Mouse (Mus musculus) left cerebral cortex, postnatal 14 days (tissue): ENCODE data around the gene Insr. TPM values are rescaled to one million over a fixed set of nuclear protein-coding genes. Genes with fewer than 3 reads are reported as not detected.

ENCODE experiments used
- DNase-seq, 2 experiments: peaks; one replicate each; pipeline ENCODE4 v3.0.0; 2021 to 2022; ENCODE audit warnings: low spot score in 2 of 2, mixed read lengths in 1 of 2
- intact Hi-C: fragments of 180-260 bp; cut with DNase I; formaldehyde crosslinking; loops from one replicate; pipeline ENCODE4 v1.15.1; 2025
- total RNA-seq, 2 experiments: library from RNA; stranded (reverse); gene quantifications; 2 replicates each; pipeline ENCODE4 v1.2.3; 2021

Gene Insr
- total RNA-seq, 2 experiments from 2014 or later: 45.3 to 48.9 TPM

DNA sequence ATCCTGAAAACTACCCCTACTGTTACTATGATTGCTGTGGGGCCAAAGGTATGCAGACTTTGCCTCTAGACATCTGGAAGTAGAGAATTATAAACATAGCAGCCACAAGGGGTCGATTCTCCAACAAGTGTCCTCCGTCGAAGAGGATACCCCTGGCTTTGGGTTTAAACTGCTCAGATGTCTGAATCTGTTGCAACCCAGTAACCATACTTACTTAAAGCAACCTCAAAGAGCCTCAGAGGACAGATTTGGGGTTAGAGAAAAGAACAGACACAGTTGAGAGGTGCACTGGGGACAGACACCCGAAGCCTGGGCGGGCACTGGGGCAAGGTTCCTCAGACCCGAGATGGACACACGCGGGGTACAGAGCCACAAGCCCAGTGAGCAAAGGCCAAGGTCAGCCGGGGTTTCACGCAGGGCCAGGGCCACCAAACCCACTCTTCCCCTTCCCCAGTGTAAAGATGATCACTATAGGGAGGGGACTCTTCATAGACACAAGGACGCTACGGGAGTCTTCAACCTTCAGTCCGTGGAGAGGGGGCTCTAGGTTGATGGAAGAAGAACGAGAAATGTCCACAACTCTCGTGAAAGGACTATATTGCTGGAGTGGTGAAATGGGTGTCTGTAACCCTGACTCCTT, 1.1 kb downstream of the Insr start:
- intact Hi-C loops: loop anchor here (1.0 kb wide), 1 partner anchor 57 kb away; no protein-coding TSS in a partner anchor
- no peak for DNase-seq

DNA sequence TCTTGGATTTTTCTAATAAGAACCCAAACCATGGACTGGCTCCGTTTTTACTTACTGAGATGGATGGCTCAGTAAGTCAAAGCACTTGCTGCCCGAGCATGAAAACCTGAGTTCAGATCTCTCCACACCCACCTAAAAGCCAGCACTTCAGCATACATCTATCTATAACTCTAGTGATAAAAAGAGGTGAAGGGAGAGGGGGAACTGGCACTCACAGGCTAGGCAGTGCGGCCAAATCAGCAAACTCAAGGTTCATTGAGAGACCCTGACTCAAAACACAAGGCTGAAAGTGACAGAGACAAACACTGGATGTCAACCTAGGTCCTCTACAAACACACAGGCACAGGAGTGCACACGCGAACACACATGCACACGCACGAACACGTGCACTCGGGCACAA, 2.2 kb downstream of the Insr start:
- no peak for DNase-seq
- intact Hi-C loops: no loop called here

DNA sequence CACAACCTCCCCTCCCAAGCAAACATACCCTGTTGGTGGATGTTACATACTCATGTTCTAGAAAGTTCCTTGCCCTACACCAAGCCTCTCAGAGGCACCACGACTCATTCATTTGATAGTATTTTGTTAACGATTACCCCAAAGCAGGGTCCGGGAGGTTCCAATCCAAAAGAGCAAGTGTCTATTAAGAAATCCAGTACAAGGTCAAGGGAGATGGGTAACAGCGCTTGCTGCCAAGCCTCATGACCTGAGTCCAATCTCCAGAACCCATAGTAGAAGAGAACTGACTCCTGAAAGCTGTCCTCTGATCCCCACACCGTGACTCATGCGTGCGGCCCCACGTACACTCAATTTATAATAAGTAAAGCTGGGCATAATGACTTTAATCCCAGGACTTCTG, 3.4 kb downstream of the Insr start:
- intact Hi-C loops: no loop called here

DNA sequence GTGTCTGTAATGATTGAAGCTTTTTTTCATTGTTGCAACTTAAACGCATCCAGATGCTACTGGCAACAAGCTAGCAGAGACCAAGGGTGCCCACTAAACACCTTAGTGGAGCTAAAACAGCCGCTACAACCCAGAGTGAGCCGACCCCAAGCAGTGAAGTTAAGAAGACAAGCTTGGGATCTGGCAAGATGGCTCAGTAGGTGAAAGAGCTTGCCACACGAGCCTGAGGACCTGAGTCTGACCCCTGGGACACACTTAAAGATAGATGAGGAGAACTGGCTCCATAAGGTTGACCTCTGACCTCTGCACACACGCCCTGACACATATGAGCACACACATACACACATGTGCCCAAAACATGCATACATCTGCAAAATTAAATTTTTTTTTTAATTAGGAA, 4.2 kb downstream of the Insr start:
- intact Hi-C loops: no loop called here
- DNase-seq: no peak

More for the DNA sequence above, 3.4 kb downstream of the Insr start:
- DNase-seq: no peak

DNA sequence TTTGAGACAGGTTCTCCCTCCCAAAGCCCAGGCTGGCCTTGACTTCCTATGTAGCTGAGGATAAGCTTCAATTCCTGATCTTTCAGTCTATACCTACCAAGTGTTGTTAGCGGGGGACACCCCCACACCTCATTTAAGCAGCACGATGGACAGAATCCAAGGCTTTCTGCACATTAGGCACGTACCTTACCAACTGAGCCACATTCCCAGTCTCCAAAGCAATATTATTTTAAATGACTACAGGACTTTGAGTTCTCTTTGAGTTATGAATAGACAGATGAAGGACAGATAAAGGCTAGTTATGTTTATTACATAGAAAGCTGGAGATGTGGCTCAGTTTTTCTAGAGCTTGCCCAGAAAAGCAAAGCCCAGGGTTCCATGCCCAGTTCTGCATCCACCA, 5.6 kb downstream of the Insr start:
- intact Hi-C loops: no loop called here
- DNase-seq: no peak

DNA sequence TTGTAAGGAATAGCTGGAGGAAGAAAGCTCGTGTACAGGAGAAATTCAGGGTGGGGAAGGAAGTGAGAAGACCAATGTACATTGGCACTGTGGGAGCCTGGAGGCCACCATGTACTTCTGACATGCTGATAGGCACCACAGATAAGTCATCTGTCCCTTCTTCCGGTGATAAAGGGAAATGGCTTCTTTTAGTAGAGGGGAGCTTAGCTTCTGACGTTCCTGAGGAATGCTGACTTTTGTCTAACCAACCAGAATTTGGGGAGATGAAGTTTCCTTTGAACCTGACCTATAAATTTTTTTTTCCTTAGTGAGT, 12.0 kb downstream of the Insr start:
- intact Hi-C loops: no loop called here
- no peak for DNase-seq

DNA sequence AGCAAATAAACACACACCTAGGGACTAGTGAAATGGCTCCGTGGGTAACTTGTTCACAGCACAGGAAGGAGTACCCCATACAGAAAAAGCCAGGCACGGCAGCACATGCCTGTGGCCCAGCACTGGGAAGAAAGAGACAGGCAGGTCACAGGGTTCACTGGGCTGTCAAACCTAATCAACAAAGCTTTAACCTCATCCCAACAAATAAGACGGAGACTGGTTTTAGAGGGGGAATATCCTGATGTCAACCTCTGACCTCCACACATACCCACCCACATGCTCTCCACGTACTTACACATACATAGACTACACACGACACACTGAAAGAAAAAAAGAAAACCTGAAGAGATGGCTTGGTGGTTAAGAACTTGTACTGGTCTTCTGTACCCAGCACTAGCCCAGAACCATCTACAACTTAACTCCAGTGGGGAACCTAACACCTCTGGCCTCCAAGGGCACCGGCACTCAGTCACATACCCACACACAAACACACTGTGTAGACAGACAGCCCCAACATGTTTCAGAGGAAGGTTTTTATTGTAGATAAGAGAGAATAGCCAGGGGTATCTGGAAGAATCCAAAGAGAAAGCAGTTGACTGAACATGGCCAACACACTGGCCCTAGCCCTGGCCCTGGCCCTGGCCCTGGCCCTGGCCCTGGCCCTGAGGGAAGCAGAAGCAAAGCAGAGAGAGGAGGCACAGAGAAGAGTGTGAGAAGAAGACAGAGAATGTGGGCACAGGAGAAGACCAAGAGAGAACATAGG, 12.6 kb downstream of the Insr start:
- DNase-seq: no peak

DNA sequence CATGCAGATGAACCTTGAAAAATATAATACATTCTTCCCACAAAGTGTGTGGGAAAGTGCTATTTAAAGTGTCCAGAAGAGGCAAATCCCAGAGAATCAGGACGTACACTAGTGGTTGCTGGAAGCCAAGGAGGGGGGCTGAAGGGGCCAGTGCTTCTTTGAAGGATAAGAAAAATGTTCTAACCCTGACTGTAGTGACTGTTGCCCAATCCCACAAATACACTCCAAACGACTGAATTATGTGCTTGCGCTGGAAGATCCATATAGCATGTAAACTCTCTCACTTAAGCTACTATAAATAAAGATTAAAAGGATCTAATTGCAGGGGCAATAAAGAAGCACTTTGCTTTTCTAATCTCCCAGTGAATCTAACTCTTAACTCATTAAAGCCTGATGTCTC, 14.2 kb downstream of the Insr start:
- no peak for DNase-seq
- intact Hi-C loops: no loop called here

More for the DNA sequence above, 12.6 kb downstream of the Insr start:
- intact Hi-C loops: no loop called here

DNA sequence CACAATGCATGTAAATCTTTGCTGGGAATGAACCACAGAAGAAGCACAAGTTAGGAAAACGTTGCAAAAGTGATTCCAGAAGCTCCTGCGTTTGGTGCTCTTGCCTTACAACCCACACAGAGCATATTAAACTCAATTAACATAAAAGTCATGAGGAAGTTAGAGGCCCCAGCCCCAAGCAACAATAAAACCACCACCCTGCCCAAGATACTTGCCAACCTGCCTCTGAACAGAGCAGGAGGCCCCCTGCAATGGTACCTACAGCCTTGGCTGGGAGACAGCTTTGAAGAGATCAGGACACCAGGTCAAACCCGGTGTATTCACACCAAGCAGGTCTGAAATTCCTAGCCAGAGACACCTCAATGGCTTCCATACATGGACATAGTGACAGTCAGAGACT, 16.6 kb downstream of the Insr start:
- intact Hi-C loops: no loop called here
- DNase-seq: no peak

DNA sequence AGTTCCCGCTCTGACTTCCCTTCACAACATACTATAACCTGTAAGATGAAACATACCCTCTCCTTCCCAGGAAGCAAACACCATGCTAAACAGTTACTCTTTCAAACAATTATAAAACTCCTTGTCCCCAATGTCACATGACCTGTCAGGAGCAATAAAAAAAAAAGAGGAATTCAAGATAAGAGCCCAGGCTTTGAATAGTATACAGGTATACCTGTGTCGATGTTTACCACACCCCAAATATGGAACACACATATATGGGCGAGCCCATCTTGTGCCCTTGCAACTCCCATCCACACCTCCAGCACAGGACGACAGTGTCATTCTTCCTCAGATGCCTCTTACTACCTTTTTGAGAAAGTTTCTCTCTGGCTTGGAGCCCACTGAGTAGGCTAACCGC, 18.3 kb downstream of the Insr start:
- intact Hi-C loops: no loop called here
- no peak for DNase-seq

DNA sequence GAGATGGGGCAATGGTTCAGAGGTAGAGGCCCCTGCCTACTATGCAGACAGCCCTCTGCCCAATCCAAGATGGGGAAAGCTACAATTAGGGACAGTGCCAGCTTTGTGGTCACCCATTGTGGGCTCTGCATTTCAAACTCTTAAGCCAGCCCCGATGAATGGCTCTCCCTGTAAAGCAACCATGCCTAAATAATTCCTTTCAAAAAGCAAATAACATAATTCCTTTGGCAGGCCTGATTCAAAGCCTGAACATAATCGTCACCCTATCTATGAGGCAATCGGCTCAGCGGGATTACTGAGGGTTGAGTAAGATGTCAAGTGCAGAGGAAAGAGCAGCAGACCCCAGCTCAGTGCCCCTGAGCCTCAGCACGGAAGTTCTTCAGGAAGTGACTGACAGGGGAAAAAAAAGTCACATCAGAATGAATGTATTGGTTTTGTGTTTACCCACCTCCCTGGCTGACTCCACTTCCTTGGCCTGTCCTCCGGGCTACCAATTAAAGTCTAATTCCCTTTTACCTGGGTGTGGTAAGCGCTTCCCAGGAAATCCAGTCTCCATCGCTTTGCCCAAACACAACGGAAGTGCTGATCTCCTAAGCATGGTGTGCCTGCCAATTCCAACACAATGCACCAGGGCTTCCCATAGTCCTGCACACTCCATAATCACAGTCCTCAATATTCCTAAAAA, 19.1 kb downstream of the Insr start:
- no peak for DNase-seq
- intact Hi-C loops: no loop called here

DNA sequence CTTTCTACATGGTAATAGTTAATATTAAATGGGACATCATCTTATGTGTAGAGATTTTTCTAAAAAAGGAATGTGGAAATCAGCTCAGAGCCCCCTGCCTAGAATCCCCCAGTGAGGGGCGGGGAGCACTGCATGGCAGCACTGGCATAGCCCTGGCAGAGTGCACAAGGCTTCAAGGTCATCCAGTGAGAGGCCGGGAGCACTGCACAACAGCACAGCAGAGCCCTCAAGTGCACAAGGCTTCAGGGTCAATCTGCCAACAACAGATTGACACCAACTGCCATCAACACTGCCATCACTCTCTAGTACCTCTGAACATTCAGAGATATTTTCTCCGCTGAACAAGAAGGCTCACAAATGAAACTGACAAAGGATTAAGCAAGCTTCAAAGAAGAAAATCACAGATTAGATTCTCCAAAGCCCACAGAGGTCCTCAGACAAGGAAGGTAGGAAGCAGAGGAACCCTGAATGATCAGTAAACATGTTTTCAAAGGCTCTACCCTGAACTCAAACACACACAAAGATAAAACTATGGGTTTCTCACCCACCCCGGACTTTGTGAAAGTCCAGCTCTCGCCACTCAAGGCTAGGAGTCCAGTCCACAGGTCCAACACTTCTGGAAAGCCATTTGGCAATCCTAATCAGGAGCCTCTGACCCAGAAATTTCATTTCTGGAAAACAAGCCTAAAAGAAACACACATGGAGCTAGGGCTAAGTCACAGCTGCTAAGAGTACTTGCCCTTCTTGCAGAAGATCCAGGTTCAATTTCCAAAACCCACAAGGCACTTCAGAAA, 23.1 kb downstream of the Insr start:
- DNase-seq: no peak
- intact Hi-C loops: no loop called here

DNA sequence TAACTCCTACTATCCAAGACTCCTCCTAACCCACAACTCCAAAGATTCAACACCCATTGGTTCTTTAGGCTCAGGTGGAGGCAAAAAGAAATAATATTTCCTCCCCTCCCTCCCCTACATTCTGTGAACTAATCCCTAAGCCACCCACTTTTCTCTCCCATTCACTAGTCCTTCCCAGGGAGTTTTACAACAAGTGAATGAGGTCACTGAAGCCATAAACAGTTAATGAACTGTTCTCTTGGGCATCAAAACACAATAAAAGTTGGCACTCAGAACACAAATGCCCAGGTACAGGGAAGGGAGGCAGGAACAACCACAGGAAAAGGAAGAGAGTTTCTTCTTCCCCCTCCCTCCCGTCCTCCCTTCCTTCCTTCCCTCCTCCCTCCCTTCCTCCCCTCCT, 24.1 kb downstream of the Insr start:
- no peak for DNase-seq
- intact Hi-C loops: no loop called here

DNA sequence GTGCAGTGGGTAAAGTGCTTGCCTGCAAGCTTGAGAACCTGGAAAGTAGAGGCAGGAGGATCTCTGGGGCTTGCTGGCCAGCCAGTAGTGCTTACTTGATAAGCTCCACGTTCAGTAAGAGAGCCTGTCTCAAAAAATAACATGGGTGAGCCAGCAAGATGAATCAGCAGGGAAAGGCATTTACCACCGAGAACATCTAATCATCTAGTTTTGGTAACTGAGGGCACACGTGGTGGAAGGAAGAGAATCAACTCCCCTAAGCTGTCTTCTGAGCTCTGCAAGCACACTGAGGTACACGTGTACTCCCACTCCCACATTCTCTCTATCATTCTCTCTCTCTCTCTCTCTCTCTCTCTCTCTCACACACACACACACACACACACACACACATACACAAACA, 26.2 kb downstream of the Insr start:
- no peak for DNase-seq
- intact Hi-C loops: no loop called here

DNA sequence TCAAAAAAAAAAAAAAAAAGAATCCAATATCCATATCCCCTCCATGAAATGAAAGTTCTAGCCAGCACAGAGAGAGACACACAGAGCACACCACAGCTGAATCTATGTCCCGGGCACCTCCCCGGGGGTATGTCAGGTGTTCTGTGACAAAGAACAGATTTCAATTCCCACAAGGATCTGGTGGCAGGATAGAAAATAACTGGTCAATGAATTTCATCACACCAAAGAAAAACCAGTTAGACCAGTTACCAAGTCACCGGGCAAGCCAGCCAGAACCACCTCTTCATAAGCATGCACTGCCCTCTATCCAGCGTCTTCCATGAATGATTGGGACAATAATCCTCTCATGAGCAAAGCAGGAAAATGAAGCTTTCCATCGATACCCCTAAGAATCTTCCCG, 26.8 kb downstream of the Insr start:
- DNase-seq: no peak
- intact Hi-C loops: no loop called here

DNA sequence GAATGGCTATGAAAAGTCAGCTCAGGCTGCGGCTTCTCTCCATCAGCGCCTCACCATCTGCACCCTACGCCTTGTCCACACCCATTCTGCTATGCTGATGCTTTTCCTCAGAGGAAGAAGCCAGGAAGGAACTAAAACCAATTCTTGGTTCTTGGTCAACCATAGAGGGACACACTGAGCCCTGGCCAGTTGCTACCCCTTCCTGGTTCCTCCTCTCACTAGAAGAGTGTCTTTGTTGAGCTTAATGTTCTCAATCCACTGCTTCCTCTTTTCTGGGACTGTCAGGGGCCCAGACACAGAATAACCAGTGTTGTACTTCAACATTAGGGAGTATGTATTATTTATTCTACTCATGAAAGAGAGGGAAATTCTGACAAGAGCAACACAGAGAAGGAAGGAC, 28.3 kb downstream of the Insr start:
- intact Hi-C loops: no loop called here
- DNase-seq: no peak

DNA sequence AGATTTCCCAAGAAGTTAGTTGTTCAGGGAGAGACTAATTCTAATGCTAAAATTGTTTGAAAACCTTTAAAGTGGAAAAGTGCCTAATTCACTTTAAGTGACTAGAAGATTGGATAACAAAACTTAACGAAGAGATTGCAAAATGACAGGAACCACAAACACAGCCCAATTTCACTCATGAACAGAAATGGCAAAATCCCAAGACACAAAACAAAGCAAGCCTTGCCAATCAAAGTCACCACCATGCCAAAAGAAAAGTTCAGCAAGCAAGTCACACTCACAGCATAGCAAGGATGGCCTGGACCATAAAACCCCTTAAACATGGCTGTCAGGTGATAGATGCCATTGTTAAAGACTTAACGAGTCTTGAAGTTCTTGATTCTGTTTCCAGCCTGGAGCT, 29.5 kb downstream of the Insr start:
- DNase-seq: no peak
- intact Hi-C loops: no loop called here

DNA sequence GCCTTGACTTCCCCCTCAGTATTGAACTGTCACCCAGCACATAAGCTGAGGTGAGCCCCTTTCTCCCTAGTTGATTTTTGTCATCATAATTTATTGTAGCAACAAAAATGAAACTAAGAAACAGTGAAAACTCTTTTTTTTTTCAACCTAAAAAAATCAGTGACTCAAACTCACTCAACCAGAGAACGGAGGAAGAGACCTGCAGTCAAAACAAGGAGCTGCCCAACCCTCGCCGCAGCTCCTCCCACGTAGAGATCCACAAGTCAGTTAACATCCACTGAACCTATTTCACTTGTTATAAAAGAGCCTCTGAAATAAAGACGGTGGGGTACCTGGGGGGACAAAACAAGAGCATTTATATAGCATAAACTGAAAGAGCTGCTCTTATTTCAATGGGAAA, 30.7 kb downstream of the Insr start:
- DNase-seq: no peak
- intact Hi-C loops: no loop called here

DNA sequence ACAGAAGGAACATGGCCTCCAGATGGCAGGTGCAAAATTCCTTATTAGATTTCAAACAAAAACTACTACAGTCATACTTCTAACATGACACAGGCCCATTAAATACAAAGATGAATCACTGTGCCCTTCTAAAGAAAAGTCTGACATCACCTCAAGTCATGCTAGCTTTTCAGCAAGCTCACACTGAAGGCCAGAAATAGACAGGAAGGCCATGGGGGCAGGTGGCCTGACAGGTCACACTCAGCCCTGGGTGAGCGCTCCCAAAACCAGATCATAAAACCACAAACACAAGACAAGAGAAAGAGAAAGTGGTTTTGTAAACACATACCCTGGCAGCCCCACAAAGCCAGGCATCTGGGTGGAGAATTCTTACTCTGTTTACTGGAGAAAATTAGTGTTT, 32.3 kb downstream of the Insr start:
- intact Hi-C loops: no loop called here
- DNase-seq: no peak

DNA sequence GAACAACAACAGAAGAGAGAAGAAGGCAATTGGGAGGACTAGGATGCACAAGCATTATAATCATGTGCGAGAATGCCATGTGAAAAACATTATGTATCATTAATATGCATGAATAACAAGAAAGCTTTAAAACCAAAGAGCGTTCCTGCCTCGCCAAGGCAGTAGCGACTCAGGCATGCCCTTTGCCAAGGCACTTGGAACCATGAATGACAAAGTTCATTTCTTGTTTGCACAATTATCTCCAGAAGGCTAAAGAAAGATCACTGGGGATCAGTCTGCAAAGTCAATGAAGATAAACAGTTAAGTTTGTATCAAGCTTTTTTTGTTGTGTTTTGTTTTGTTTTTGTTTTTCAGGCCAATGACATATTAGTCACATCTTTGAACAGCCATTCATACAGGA, 36.2 kb downstream of the Insr start:
- intact Hi-C loops: no loop called here
- DNase-seq: no peak
